Mouse (Mus musculus) stomach, embryonic 16.5 days (tissue): ENCODE data around the gene Atp6v0a4. TPM values are rescaled to one million over a fixed set of nuclear protein-coding genes. Genes with fewer than 3 reads are reported as not detected.

ENCODE experiments used
- ATAC-seq: fragments of 200-750 bp; cut with Nextera tagmentation; 2 replicates; pipeline ENCODE4 v1.8.0; 2017; ENCODE audit warnings: moderate number of reproducible peaks, moderate TSS enrichment; ENCODE audit not compliant: insufficient read depth, low FRiP score
- H3K27ac ChIP-seq: fragments of 300-500 bp; sonication (generic); 2 replicates; pipeline ENCODE4 v1.5.1; 2014; ENCODE audit warnings: low read length
- H3K27me3 ChIP-seq: fragments of 300-500 bp; sonication (generic); 2 replicates; pipeline ENCODE4 v1.6.1; 2014; ENCODE audit warnings: low read length, control low read depth, mixed read lengths; ENCODE audit not compliant: control insufficient read depth, insufficient read depth
- H3K36me3 ChIP-seq: fragments of 300-500 bp; sonication (generic); 2 replicates; pipeline ENCODE4 v1.6.1; 2014; ENCODE audit warnings: low read length; ENCODE audit not compliant: control insufficient read depth, insufficient read depth
- H3K4me1 ChIP-seq: fragments of 300-500 bp; sonication (generic); 2 replicates; pipeline ENCODE4 v1.6.1; 2014; ENCODE audit warnings: low read length, control low read depth, mixed read lengths; ENCODE audit not compliant: control insufficient read depth, insufficient read depth
- H3K4me2 ChIP-seq: fragments of 300-500 bp; sonication (generic); 2 replicates; pipeline ENCODE4 v1.6.1; 2014; ENCODE audit warnings: low read depth, low read length, mixed read lengths
- H3K4me3 ChIP-seq: fragments of 300-500 bp; sonication (generic); replicated peaks from 2 replicates; pipeline ENCODE4 v1.5.1; 2014; ENCODE audit warnings: mild to moderate bottlenecking, low read length
- H3K9ac ChIP-seq: fragments of 300-500 bp; sonication (generic); 2 replicates; pipeline ENCODE4 v1.6.1; 2014; ENCODE audit warnings: low read length
- H3K9me3 ChIP-seq: fragments of 300-500 bp; sonication (generic); replicated peaks from 2 replicates; pipeline ENCODE4 v1.6.1; 2016; ENCODE audit warnings: low read length, control low read depth; ENCODE audit not compliant: control insufficient read depth
- WGBS: fragments of 180-500 bp; shearing (Covaris S2); extraction: QIAGEN DNeasy Blood & Tissue Kit; methylation state at CpG from one replicate; pipeline ENCODE4 v1.1.7; 2014; 5-methylcytosine and 5-hydroxymethylcytosine counted together
- polyA plus RNA-seq: library from polyadenylated mRNA; unstranded; fragments of >200 nt; fragmentation: Nextera tagmentation; extraction: Ambion mirVana; gene quantifications from 2 replicates; pipeline ENCODE4 v1.2.1, GENCODE M21; 2015

The Atp6v0a4 gene
- polyA plus RNA-seq, 1 experiment from 2014 or later: 9.3 TPM

GRCm38 (mm10) chr6:38049601-38050000 is 74.8 kb downstream of the Atp6v0a4 start:
- Histone ChIP-seq H3K4me1 (0 out of 2 replicates have a peak, but pooled peaks cover 4% of the 10 kb centered on the region), H3K27me3 (no peaks in the 10 kb centered on the region), H3K27ac (no peak overlapping the region), H3K9me3 (no peaks in the 10 kb centered on the region), H3K4me3 (no peak overlapping the region), H3K36me3 (no peaks in the 10 kb centered on the region), H3K9ac (no peak overlapping the region), H3K4me2 (no peak overlapping the region)
- no peak for ATAC-seq
- 93% methylated on average over 6 of the region's 6 CpGs for WGBS

GRCm38 (mm10) chr6:38048800-38049561 is 75.4 kb downstream of the Atp6v0a4 start:
- Histone ChIP-seq H3K36me3 (no peaks in the 10 kb centered on the region), H3K27me3 (no peaks in the 10 kb centered on the region), H3K9ac (no peak overlapping the region), H3K9me3 (no peaks in the 10 kb centered on the region), H3K4me1 (0 out of 2 replicates have a peak, but pooled peaks cover 4% of the 10 kb centered on the region), H3K4me2 (no peak overlapping the region), H3K27ac (peak overlapping the region; percentile 34; the same call in 1 of the 2 replicates), H3K4me3 (no peak overlapping the region)
- 46% methylated on average over 6 of the region's 6 CpGs for WGBS
- ATAC-seq: no peak

GRCm38 (mm10) chr6:38048003-38048402 is 76.4 kb downstream of the Atp6v0a4 start:
- no peaks in the 10 kb centered on the region for H3K27me3 ChIP-seq
- WGBS: 77% methylated on average over 4 of the region's 4 CpGs
- H3K9me3 ChIP-seq: no peaks in the 10 kb centered on the region
- H3K27ac ChIP-seq: no peak overlapping the region
- no peak for ATAC-seq
- H3K4me1 ChIP-seq: 0 out of 2 replicates have a peak, but pooled peaks cover 4% of the 10 kb centered on the region
- H3K9ac ChIP-seq: no peak overlapping the region
- H3K36me3 ChIP-seq: no peaks in the 10 kb centered on the region
- H3K4me3 ChIP-seq: no peak overlapping the region
- H3K4me2 ChIP-seq: no peak overlapping the region

GRCm38 (mm10) chr6:38046838-38047237 is 77.5 kb downstream of the Atp6v0a4 start, which contains the start of gene Svopl:
Gene Svopl, minus strand, starts transcription at chr6:38046996.
- no peak within 1 kb of the TSS for H3K4me3 ChIP-seq
- no peak for ATAC-seq
- no peaks in the 10 kb centered on the region for H3K27me3 ChIP-seq
- no peaks in the 10 kb centered on the region for H3K9me3 ChIP-seq
- H3K36me3 ChIP-seq: no peaks in the 10 kb centered on the region
- no peak within 1 kb of the TSS for H3K27ac ChIP-seq
- no peak within 1 kb of the TSS for H3K4me2 ChIP-seq
- no peak within 1 kb of the TSS for H3K9ac ChIP-seq
- 0 out of 2 replicates have a peak, but pooled peaks cover 4% of the 10 kb centered on the region for H3K4me1 ChIP-seq
- WGBS: 32% methylated on average over 6 of the region's 6 CpGs

- Histone ChIP-seq H3K36me3 (no peaks in the 10 kb centered on the region), H3K4me1 (peaks cover 12% of the 10 kb centered on the region; the same call in 1 of the 2 replicates), H3K27me3 (no peaks in the 10 kb centered on the region), H3K27ac (peak overlapping the region; percentile 47), H3K9me3 (no peaks in the 10 kb centered on the region), H3K4me2 (no peak overlapping the region), H3K4me3 (no peak overlapping the region), H3K9ac (no peak overlapping the region)
- no peak for ATAC-seq
- 48% methylated on average over 5 of the region's 5 CpGs for WGBS
These were observed 91.4 kb downstream of the Atp6v0a4 start for GRCm38 (mm10) chr6:38032801-38033566.

GRCm38 (mm10) chr6:38031924-38032540 is 92.4 kb downstream of the Atp6v0a4 start:
- no peaks in the 10 kb centered on the region for H3K27me3 ChIP-seq
- no peaks in the 10 kb centered on the region for H3K36me3 ChIP-seq
- no peaks in the 10 kb centered on the region for H3K9me3 ChIP-seq
- no peak overlapping the region for H3K9ac ChIP-seq
- no peak overlapping the region for H3K4me3 ChIP-seq
- H3K27ac ChIP-seq: peak overlapping the region; percentile 40; the same call in 1 of the 2 replicates
- WGBS: 46% methylated on average over 7 of the region's 7 CpGs
- peaks cover 12% of the 10 kb centered on the region; the same call in 1 of the 2 replicates for H3K4me1 ChIP-seq
- ATAC-seq: 0 out of 2 replicates have a peak, but pooled peaks have one; percentile 31
- H3K4me2 ChIP-seq: no peak overlapping the region

GRCm38 (mm10) chr6:38028205-38028604 is 96.2 kb downstream of the Atp6v0a4 start:
- 51% methylated on average over 2 of the region's 2 CpGs for WGBS
- ATAC-seq: no peak
- no peak overlapping the region for H3K9ac ChIP-seq
- H3K27ac ChIP-seq: no peak overlapping the region
- no peaks in the 10 kb centered on the region for H3K9me3 ChIP-seq
- no peak overlapping the region for H3K4me3 ChIP-seq
- no peaks in the 10 kb centered on the region for H3K27me3 ChIP-seq
- peaks cover 9% of the 10 kb centered on the region; the same call in 1 of the 2 replicates for H3K4me1 ChIP-seq
- H3K36me3 ChIP-seq: no peaks in the 10 kb centered on the region
- no peak overlapping the region for H3K4me2 ChIP-seq

GRCm38 (mm10) chr6:38027771-38028170 is 96.6 kb downstream of the Atp6v0a4 start:
- no peak overlapping the region for H3K4me2 ChIP-seq
- WGBS: 56% methylated on average over 1 of the region's 1 CpGs
- H3K4me3 ChIP-seq: no peak overlapping the region

More at GRCm38 (mm10) chr6:38027771-38028170, 96.6 kb downstream of the Atp6v0a4 start:
- Histone ChIP-seq H3K36me3 (no peaks in the 10 kb centered on the region), H3K4me1 (peaks cover 9% of the 10 kb centered on the region; the same call in 1 of the 2 replicates), H3K27me3 (no peaks in the 10 kb centered on the region), H3K9me3 (no peaks in the 10 kb centered on the region), H3K9ac (no peak overlapping the region), H3K27ac (no peak overlapping the region)
- ATAC-seq: no peak
